Mouse (Mus musculus): ENCODE results near the gene Gm5767. TPM values are rescaled to one million over a fixed set of nuclear protein-coding genes. Genes with fewer than 3 reads are reported as not detected.
A peak's percentile ranks its signal among the peaks of the same experiment; 100 is the strongest.

The Gm5767 gene
- not detected for total RNA-seq (2021)

GRCm38 (mm10) chr16:8680470-8680869, at the start of gene Gm5767:
TSS of gene Gm5767 (plus strand) at chr16:8680770.
- intact Hi-C loops (cut with DNase I) = loop anchor here (10.0 kb wide), 1 partner anchor 154 kb away; the partner anchor contains the start of gene 1810013L24Rik

GRCm38 (mm10) chr16:8631428-8631827, 49.1 kb upstream of the Gm5767 start:
- DNase-seq (ENCODE audit: low spot score in 2 of 2) = no peak
- intact Hi-C loops (cut with DNase I) = loop anchor here (10.0 kb wide), 1 partner anchor 137 kb away; no protein-coding TSS in a partner anchor

More at GRCm38 (mm10) chr16:8680470-8680869, at the start of gene Gm5767:
- no peak for DNase-seq (ENCODE audit: low spot score in 2 of 2)

DNA sequence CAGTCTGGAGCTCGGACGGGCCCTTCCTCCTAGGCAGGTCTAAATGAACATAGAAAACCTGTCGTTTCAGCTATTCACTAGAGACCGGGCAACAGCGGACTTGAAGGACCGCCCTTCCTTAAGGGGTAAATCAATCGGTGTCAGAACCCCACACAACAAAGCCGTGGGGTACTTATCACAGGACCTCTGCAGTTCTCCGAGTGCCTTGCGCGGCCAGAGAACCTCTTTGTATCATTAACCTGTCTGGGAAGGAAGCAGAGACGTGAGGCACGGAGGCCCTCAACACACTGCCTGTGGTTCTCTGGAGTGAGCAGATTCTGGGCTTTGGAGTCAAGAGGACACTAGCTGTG, 43.7 kb upstream of the Gm5767 start:
- intact Hi-C loops (cut with DNase I) = loop anchor here (10.0 kb wide), 1 partner anchor 142 kb away; no protein-coding TSS in a partner anchor
- DNase-seq (ENCODE audit: low spot score in 2 of 2) = no peak

GRCm38 (mm10) chr16:8637217-8638051, 43.1 kb upstream of the Gm5767 start, which contains the start of the genes Pmm2 and Tmem186:
TSS of gene Pmm2 (plus strand) at chr16:8637674.
TSS of gene Tmem186 (minus strand) at chr16:8637712.
- intact Hi-C loops (cut with DNase I) = loop anchor here (10.0 kb wide), 1 partner anchor 143 kb away; no protein-coding TSS in a partner anchor
- DNase-seq (ENCODE audit: low spot score in 2 of 2) = peak; percentile 87 to 96

DNA sequence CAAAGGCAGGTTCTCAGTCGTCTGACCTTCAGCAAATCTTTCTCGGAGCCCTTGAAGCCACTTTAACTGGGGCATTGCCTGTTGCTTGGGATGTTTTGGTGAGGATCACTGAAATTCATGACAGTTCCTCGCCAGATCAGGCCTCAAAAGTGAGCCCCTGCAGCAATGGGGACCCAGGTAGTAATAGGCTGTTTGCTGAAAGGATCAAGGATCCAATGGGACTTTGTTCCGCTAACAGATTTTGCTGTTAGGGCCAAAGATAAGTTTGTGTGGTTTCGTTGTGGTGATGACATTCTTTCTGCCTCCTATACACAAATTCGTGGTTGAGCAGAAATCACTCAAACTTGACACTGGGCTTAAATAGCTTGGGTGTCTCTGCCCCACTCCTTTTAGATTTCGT, 42.4 kb upstream of the Gm5767 start:
- no peak for DNase-seq (ENCODE audit: low spot score in 2 of 2)
- intact Hi-C loops (cut with DNase I) = loop anchor here (10.0 kb wide), 1 partner anchor 143 kb away; no protein-coding TSS in a partner anchor

DNA sequence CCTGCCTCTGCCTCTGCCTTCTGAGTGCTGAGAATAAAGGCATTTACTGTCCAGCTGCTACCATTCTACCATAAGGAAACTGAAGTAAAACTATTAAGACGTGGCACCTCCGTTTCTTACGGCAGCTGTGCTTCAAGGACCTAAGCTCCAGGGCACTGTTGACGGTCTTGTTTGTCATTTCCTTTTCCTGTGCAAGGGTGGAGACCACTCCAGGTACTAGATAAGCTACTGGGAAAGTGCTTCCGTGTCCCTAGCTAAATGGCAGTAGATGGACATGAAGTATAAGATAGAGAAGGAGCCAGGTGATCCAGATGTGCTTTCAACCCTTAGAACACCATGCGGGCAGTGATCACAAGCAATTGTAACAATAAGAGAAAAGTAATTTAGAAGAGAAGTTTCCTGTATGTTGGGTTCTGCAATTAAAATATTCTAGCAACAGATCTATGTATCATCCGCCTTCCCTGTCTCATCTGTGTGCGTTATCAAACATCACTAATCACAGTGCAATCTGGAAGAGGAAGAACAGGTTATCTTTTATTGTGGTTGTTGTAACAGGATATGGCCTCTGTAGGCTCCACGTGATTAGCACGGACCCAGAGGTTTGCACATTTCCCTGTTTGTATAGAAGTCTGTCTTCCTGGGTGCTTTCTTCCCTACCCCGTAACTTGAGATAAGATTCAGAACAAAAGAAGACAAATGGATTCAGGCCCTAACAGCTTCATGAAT, 40.9 kb upstream of the Gm5767 start:
- intact Hi-C loops (cut with DNase I) = loop anchor here (10.0 kb wide), 1 partner anchor 145 kb away; no protein-coding TSS in a partner anchor
- no peak for DNase-seq (ENCODE audit: low spot score in 2 of 2)

GRCm38 (mm10) chr16:8643855-8644254, 36.7 kb upstream of the Gm5767 start:
- peak; percentile 50 to 54 for DNase-seq (ENCODE audit: low spot score in 2 of 2)
- intact Hi-C loops (cut with DNase I) = loop anchor here (2.0 kb wide), 1 partner anchor 31 kb away; no protein-coding TSS in a partner anchor

GRCm38 (mm10) chr16:8645546-8645945, 35.0 kb upstream of the Gm5767 start:
- intact Hi-C loops (cut with DNase I) = loop anchor here (2.0 kb wide), 1 partner anchor 29 kb away; no protein-coding TSS in a partner anchor
- DNase-seq (ENCODE audit: low spot score in 2 of 2) = no peak

GRCm38 (mm10) chr16:8650007-8650406, 30.6 kb upstream of the Gm5767 start:
- intact Hi-C loops (cut with DNase I) = no loop called here
- no peak for DNase-seq (ENCODE audit: low spot score in 2 of 2)

- DNase-seq (ENCODE audit: low spot score in 2 of 2) = no peak
- intact Hi-C loops (cut with DNase I) = no loop called here
Measured at GRCm38 (mm10) chr16:8655108-8655507, 25.5 kb upstream of the Gm5767 start.

DNA sequence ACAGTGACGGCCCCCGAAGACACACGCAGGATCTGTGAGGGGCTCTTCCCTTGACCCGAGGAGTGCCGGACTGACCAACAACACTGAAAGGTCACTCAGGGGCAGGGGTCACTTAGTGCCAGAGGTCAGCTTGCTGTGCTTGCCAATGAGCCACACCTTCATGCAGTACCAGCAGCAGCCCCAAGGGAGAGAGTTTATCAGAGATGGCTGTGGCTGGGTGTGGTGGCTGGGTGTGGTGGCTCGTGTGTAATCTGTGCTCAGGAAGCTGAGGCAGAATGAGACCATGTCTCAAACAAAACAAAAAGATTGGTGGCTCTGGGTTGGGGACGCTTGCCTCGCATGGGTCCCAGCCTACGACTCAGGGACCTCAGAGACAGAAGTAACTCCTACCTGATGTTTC, 25.0 kb upstream of the Gm5767 start:
- intact Hi-C loops (cut with DNase I) = no loop called here

GRCm38 (mm10) chr16:8656256-8656655, 24.3 kb upstream of the Gm5767 start:
- no peak for DNase-seq (ENCODE audit: low spot score in 2 of 2)
- intact Hi-C loops (cut with DNase I) = no loop called here

More for the DNA sequence above, 25.0 kb upstream of the Gm5767 start:
- DNase-seq (ENCODE audit: low spot score in 2 of 2) = no peak

DNA sequence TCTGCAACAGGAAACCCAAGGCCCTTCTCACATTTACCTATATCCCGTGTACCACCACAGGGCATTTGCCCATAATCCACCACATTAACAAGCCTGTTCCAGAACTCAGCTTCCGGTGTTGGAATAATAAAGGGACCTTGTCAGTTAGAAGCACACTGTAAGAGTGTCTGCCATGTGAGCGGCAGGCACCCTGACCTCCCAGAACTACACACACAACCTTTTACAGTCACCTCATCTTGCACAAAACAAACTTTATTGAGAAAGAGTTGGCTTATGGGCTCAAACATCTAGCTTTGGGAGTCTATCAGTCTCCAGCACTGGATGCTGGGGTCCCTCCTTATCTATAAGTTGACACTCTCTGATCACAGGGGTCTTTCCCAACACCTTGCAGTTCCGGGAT, 22.2 kb upstream of the Gm5767 start:
- intact Hi-C loops (cut with DNase I) = no loop called here
- DNase-seq (ENCODE audit: low spot score in 2 of 2) = no peak

- intact Hi-C loops (cut with DNase I) = no loop called here
- DNase-seq (ENCODE audit: low spot score in 2 of 2) = no peak
Measured at GRCm38 (mm10) chr16:8658764-8659163, 21.8 kb upstream of the Gm5767 start.

DNA sequence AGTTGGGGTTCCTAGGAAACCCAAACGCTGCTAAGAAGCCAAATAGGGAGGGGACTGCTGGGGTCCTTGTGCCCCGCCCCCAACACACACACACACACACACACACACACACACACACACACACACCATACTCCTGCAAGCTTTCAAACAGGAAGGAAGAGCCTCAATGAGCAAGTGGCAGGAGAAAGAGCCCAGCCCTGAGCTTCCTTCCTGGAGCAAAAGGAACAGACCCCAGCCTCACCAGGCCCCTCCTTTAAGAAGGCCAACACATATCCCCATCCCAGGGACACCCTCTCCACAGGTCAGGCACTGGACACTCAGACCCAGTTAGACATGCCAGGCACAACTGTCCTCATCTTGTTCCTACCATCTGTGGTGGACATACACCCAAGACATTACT, 17.5 kb upstream of the Gm5767 start:
- no peak for DNase-seq (ENCODE audit: low spot score in 2 of 2)
- intact Hi-C loops (cut with DNase I) = no loop called here

- intact Hi-C loops (cut with DNase I) = no loop called here
- peak in 1 of 2 experiments; percentile 19 for DNase-seq (ENCODE audit: low spot score in 2 of 2)
Measured at GRCm38 (mm10) chr16:8663606-8664539, 16.7 kb upstream of the Gm5767 start.

- intact Hi-C loops (cut with DNase I) = no loop called here
Measured at GRCm38 (mm10) chr16:8665367-8665766, 15.2 kb upstream of the Gm5767 start.

DNA sequence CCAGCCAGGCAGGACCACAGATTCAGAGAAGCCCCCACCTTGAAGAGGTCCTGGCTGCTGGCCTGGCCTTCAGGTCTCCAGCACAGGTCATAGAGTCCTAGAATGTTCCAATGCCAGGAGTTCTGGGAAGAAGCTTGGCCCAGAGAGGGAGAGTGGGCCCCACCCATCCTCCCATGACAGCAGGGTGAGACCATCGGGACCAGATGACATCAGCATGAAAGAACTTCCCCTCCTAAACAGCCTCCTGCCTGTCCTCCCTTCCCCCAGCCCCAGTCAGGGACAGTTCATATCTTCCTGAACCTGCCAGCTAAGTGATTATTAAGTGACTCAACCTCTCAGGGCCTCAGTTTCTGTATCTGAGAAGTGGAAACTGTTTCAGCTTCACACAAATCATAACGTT, 14.1 kb upstream of the Gm5767 start:
- intact Hi-C loops (cut with DNase I) = no loop called here
- DNase-seq (ENCODE audit: low spot score in 2 of 2) = no peak

More at GRCm38 (mm10) chr16:8665367-8665766, 15.2 kb upstream of the Gm5767 start:
- DNase-seq (ENCODE audit: low spot score in 2 of 2) = no peak

DNA sequence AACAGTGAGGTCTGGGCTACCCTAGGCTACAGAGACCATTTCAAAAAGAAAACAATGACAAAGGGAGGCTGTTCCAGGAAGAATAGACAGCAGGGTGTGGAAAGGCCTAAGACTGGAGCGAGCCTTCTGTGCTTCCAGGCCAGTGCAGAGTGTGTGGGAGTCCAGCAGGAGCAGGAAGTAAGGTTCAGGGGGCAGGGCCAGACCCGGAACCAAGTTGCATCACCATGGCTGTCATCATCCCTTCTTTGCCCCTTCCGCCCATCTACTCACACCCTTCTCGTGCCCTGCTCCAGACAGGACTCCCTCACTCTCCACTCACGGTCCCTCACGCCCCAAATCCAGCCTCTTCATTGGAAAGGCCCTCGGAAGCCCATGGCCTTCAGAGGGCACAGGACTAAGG, 13.3 kb upstream of the Gm5767 start:
- intact Hi-C loops (cut with DNase I) = no loop called here
- DNase-seq (ENCODE audit: low spot score in 2 of 2) = no peak
